Mouse (Mus musculus) liver, adult 2 months (tissue): ENCODE data around the gene Abhd17b. TPM values are rescaled to one million over a fixed set of nuclear protein-coding genes. Genes with fewer than 3 reads are reported as not detected.
"Not testable (repeated sequence)": the region's sequence is repeated elsewhere in the genome, so short reads cannot be mapped to it uniquely, and the experiment has no call there.

Experiments
- DNase-seq: peaks from one replicate; pipeline ENCODE4 v3.0.0-alpha.2; 2011; ENCODE audit warnings: low read depth, low spot score; ENCODE audit errors: extremely low read depth
- H3K27ac ChIP-seq: fragments of 200-500 bp; replicated peaks from 2 replicates; pipeline ENCODE4 v1.5.1; 2012; ENCODE audit warnings: low read depth, mild to moderate bottlenecking, control low read depth, inconsistent platforms, low read length; ENCODE audit not compliant: insufficient read depth
- H3K27me3 ChIP-seq: fragments of 200-500 bp; 2 replicates; pipeline ENCODE4 v1.6.1; 2012; ENCODE audit warnings: mild to moderate bottlenecking, moderate library complexity, low read length, inconsistent platforms; ENCODE audit not compliant: control insufficient read depth, insufficient read depth
- H3K36me3 ChIP-seq: fragments of 200-500 bp; 2 replicates; pipeline ENCODE4 v1.6.1; 2012; ENCODE audit warnings: low read length, inconsistent platforms; ENCODE audit not compliant: control insufficient read depth, insufficient read depth
- H3K4me1 ChIP-seq: fragments of 200-500 bp; 2 replicates; pipeline ENCODE4 v1.6.1; 2011; ENCODE audit warnings: low read length; ENCODE audit not compliant: control insufficient read depth, insufficient read depth
- H3K4me3 ChIP-seq: fragments of 200-500 bp; 2 replicates; pipeline ENCODE4 v1.5.1; 2011; ENCODE audit warnings: low read depth, mild to moderate bottlenecking, control low read depth, low read length, moderate library complexity; ENCODE audit not compliant: insufficient read depth
- H3K79me2 ChIP-seq: fragments of 200-500 bp; 2 replicates; pipeline ENCODE4 v1.6.1; 2012; ENCODE audit warnings: inconsistent platforms, mild to moderate bottlenecking, low read length, moderate library complexity; ENCODE audit not compliant: control insufficient read depth, insufficient read depth
- H3K9ac ChIP-seq: fragments of 200-500 bp; 2 replicates; pipeline ENCODE4 v1.6.1; 2012; ENCODE audit warnings: low read depth, mild to moderate bottlenecking, control low read depth, inconsistent platforms, low read length
- CTCF ChIP-seq: fragments of 200-500 bp; IDR thresholded peaks from 2 replicates; pipeline ENCODE4 v1.5.1; 2011; ENCODE audit warnings: low read depth, low read length, control low read depth
- POLR2A ChIP-seq: fragments of 200-500 bp; IDR thresholded peaks from 2 replicates; pipeline ENCODE4 v1.6.1; 2011; ENCODE audit warnings: low read length, control low read depth; ENCODE audit not compliant: insufficient read depth; ENCODE audit errors: extremely low read depth
- WGBS: fragments of 180-500 bp; shearing (Covaris S2); methylation state at CpG from one replicate; pipeline ENCODE4 v1.1.7; 2018; 5-methylcytosine and 5-hydroxymethylcytosine counted together
- polyA plus RNA-seq: library from polyadenylated mRNA; depleted of rRNA; stranded (reverse); fragments of >200 nt; gene quantifications from 2 replicates; pipeline ENCODE4 v1.2.3, GENCODE M21; 2012
- total RNA-seq: library from RNA; depleted of rRNA; stranded (reverse); fragments of >200 nt; gene quantifications from 2 replicates; pipeline ENCODE4 v1.2.3, GENCODE M21; 2014

The Abhd17b gene
- total and polyA plus RNA-seq, 2 experiments, result 7.6 to 16.6 TPM

DNA sequence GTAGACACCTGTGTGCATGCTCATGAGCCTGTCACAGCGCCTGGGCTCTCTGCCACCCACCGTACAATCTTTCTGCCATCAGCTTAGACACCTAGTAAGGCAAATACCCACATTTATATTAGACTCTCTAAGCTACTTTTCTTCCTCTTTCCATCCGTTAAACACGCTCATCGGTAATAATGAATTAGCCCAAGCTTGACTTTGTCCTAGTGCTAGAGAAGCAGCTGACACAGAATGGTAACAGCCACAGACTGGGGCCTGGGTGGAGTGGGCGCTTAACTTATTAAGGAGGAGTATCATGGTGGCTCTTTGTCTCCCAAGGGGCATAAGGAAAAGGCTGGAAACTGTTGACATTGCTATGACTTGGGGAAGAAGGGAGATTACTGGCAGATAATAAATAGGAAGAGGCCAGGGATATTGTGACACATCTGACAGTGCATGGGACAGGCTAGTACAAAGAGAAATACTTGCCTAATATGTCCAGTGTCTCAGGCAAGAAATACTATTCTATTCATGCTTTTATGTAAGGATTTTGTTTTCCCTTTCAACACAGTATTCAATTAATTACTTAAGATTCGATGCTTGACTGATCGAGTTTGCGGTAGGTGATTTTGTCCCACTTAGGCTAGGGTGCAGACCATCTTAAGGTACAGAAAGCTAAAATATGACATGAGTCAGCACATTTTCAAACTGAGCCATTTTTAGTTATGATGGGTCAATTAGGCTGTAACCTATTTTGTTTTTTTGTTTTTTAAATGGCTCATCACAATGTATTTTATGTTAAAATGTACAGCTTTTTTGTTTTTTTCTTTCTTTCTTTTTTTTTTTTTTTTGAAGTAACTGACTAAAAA lies 41.0 kb upstream of the Abhd17b start:
- Histone ChIP-seq H3K9ac (no peak overlapping the region), H3K36me3 (0 out of 2 replicates have a peak, but pooled peaks cover 1% of the 10 kb centered on the region), H3K4me1 (peaks cover 3% of the 10 kb centered on the region; the same call in 1 of the 2 replicates), H3K27ac (no peak overlapping the region), H3K79me2 (peaks cover 27% of the 10 kb centered on the region; the same call in 1 of the 2 replicates), H3K4me3 (no peak overlapping the region), H3K27me3 (no peaks in the 10 kb centered on the region)
- DNase-seq, result no peak
- TF ChIP-seq POLR2A (no peak), CTCF (no peak)
- WGBS, result 97% methylated on average over 9 of the region's 9 CpGs

DNA sequence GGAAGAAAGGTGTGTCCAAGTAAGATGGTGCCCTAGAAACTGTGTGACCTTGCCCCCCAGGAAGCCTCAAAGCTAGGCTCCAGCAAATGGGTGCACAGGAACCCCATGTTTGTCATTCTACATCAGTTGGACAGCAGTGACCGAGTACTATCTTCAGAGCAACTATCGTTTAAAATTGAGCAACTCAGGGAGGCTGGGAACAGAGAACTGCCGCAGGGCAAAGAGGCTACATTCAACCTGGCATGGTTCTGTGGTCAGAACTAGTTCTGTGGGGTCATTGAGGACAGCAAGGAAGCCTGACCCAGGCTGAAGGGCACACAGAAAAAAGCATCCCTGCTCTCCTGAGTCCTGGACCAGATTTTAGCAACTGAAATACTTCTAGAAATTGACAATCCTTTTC lies 37.2 kb upstream of the Abhd17b start:
- WGBS, result 38% methylated on average over 3 of the region's 3 CpGs
- Histone ChIP-seq H3K27ac (no peak overlapping the region), H3K27me3 (no peaks in the 10 kb centered on the region), H3K9ac (no peak overlapping the region), H3K36me3 (no peaks in the 10 kb centered on the region), H3K4me1 (peaks cover 3% of the 10 kb centered on the region; the same call in 1 of the 2 replicates), H3K79me2 (peaks cover 20% of the 10 kb centered on the region; the same call in 1 of the 2 replicates), H3K4me3 (no peak overlapping the region)
- no peak for TF ChIP-seq CTCF
- no peak for TF ChIP-seq POLR2A
- peak; percentile 81 for DNase-seq

DNA sequence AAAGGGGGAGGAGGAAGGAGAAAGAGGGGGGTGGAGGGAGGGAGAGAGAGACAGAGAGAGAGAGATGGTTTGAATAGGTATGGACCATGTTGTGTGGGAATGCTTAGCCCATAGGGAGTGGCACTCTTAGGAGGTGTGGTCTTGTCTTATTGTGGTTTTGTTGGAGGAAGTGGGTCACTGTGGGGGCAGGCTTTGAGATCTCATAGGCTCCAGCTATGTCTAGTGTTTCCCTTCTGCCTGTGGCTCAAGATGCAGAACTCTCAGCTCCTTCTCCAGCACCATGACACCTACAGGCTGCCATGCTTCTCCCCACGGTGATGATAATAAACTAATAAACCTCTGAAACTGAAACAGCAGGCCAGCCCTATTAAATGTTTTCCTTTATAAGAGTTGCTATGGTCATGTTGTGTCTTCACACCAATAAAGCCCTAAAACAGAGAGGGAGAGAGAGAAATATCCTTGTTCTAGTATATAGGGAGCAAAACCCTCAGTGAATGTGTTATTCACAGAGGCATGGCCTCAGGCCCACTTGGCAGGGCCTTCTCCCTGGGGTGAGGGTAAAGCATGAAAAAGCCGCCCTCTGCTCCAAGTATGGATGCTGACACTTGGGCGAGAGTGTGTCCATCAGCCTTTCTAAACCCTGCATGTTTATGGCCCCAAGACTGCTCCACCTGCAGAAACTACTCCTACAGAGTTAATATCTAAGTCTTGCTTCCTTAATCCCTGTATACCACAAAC lies 29.4 kb upstream of the Abhd17b start:
- Histone ChIP-seq H3K79me2 (peaks cover 24% of the 10 kb centered on the region; the same call in 1 of the 2 replicates), H3K9ac (no peak overlapping the region), H3K4me1 (peaks cover 20% of the 10 kb centered on the region), H3K27ac (peak overlapping the region; percentile 87), H3K27me3 (no peaks in the 10 kb centered on the region), H3K4me3 (no peak overlapping the region), H3K36me3 (no peaks in the 10 kb centered on the region)
- no peak for TF ChIP-seq CTCF
- no peak for TF ChIP-seq POLR2A
- 43% methylated on average over 3 of the region's 3 CpGs for WGBS
- peak; percentile 44 for DNase-seq

DNA sequence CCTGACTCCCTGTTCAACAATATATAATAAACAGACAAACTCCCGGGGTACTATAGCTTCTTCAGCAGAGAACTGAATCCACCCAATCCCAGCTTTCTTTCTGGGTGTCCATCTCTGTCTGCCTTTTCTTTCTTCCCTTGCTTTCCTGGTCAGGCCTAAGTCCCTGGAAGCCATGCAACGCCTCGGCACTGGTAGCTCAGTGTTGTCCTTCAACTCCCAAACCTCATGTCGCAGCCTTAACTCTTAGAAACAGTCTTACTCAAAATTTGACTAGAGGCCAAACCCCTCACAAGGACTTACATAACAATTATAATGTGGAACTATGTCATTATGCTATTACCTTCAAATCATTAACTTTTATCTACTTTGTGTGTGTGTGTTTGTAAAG lies 28.8 kb upstream of the Abhd17b start:
- no peaks in the 10 kb centered on the region for H3K27me3 ChIP-seq
- H3K4me3 ChIP-seq, result no peak overlapping the region
- H3K4me1 ChIP-seq, result peaks cover 20% of the 10 kb centered on the region
- TF ChIP-seq POLR2A (no peak), CTCF (no peak)
- H3K9ac ChIP-seq, result no peak overlapping the region
- DNase-seq, result peak; percentile 77
- H3K27ac ChIP-seq, result peak overlapping the region; percentile 87
- 40% methylated on average over 4 of the region's 4 CpGs for WGBS
- H3K79me2 ChIP-seq, result peaks cover 24% of the 10 kb centered on the region; the same call in 1 of the 2 replicates
- no peaks in the 10 kb centered on the region for H3K36me3 ChIP-seq

DNA sequence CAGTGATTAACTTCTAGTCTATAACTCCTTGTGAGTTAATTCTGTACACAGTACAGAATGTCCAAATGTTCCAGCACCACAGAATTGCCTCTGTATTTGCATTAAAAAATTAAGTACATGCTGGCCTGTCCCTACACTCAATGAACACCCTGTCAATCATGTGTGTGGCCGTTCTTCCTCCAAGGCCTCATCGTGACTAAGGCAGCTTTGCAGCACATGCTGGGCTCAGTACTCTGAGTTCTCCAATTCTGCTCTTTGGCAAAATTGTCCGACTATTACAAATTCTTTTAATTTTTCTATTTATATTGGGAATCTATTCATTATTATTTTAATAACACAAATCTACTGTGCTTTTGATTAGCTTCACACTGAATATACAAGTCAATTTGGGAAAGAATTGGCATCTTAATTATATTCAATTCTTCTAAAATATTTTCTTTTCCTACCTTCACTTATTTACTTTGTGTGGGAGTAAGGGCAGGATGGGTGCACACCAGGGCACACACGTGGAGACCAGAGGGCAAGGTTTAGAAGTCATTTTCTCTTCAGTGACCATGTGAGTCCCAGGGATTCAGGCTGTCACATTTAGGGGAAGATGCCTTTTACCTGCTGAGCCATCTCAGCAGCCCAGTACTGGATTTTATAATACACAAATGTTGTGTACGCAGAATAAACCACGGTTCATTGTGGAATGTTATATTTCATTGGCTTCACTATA lies 26.6 kb upstream of the Abhd17b start:
- Histone ChIP-seq H3K4me1 (peaks cover 33% of the 10 kb centered on the region), H3K9ac (peak overlapping the region; percentile 47; the same call in 1 of the 2 replicates), H3K27me3 (no peaks in the 10 kb centered on the region), H3K36me3 (no peaks in the 10 kb centered on the region), H3K4me3 (no peak overlapping the region), H3K79me2 (peaks cover 30% of the 10 kb centered on the region; the same call in 1 of the 2 replicates), H3K27ac (peak overlapping the region; percentile 96)
- peak; percentile 89 for DNase-seq
- TF ChIP-seq POLR2A (no peak), CTCF (no peak)
- WGBS, result 31% methylated on average over 6 of the region's 6 CpGs

DNA sequence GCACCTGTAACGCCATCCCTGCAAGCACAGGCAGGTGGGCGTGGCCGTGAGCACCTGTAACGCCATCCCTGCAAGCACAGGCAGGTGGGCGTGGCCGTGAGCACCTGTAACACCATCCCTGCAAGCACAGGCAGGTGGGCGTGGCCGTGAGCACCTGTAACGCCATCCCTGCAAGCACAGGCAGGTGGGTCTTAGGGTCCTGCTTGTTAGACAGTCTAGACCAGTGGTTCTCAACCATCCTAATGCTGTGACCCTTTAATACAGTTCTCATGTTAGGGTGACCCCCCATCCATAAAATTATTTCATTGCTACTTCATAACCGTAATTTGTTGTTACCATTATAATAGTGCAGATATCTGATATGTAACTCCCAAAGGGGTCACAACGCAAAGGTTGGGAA lies 24.5 kb upstream of the Abhd17b start:
- peaks cover 20% of the 10 kb centered on the region; the same call in 1 of the 2 replicates for H3K79me2 ChIP-seq
- 71% methylated on average over 11 of the region's 11 CpGs for whole genome bisulfite sequencing
- not testable (repeated sequence) for DNase-seq, H3K27ac ChIP-seq, H3K36me3 ChIP-seq, H3K4me3 ChIP-seq, H3K9ac ChIP-seq, H3K27me3 ChIP-seq
- H3K4me1 ChIP-seq, result peaks cover 36% of the 10 kb centered on the region
